Mouse (Mus musculus) heart, embryonic 15.5 days (tissue): ENCODE measurements around the gene Gpr158. TPM values are rescaled to one million over a fixed set of nuclear protein-coding genes. Genes with fewer than 3 reads are reported as not detected.

Source experiments
- ATAC-seq: fragments of 200-750 bp; cut with Nextera tagmentation; replicated peaks from 2 replicates; pipeline ENCODE4 v1.8.0; 2017; ENCODE audit warnings: low read depth, moderate TSS enrichment; ENCODE audit not compliant: insufficient number of reproducible peaks, insufficient read depth, low FRiP score
- H3K27ac ChIP-seq: fragments of 300-500 bp; sonication (generic); 2 replicates; pipeline ENCODE4 v1.5.1; 2015; ENCODE audit warnings: mild to moderate bottlenecking, inconsistent platforms
- H3K27me3 ChIP-seq: fragments of 300-500 bp; sonication (generic); 2 replicates; pipeline ENCODE4 v1.6.1; 2015; ENCODE audit warnings: inconsistent platforms
- H3K36me3 ChIP-seq: fragments of 300-500 bp; sonication (generic); 2 replicates; pipeline ENCODE4 v1.6.1; 2015; ENCODE audit warnings: mild to moderate bottlenecking, inconsistent platforms
- H3K4me1 ChIP-seq: fragments of 300-500 bp; sonication (generic); replicated peaks from 2 replicates; pipeline ENCODE4 v1.6.1; 2015; ENCODE audit warnings: inconsistent platforms
- H3K4me2 ChIP-seq: fragments of 300-500 bp; sonication (generic); 2 replicates; pipeline ENCODE4 v1.6.1; 2015; ENCODE audit warnings: inconsistent platforms, mild to moderate bottlenecking, moderate library complexity
- H3K4me3 ChIP-seq: fragments of 300-500 bp; sonication (generic); 2 replicates; pipeline ENCODE4 v1.5.1; 2015; ENCODE audit warnings: mild to moderate bottlenecking, inconsistent platforms
- H3K9ac ChIP-seq: fragments of 300-500 bp; sonication (generic); 2 replicates; pipeline ENCODE4 v1.6.1; 2015; ENCODE audit warnings: mild to moderate bottlenecking, inconsistent platforms
- H3K9me3 ChIP-seq: fragments of 300-500 bp; sonication (generic); replicated peaks from 2 replicates; pipeline ENCODE4 v1.6.1; 2016; ENCODE audit warnings: inconsistent platforms
- WGBS: fragments of 180-500 bp; shearing (Covaris S2); methylation state at CpG from one replicate; pipeline ENCODE4 v1.1.7; 2015; ENCODE audit warnings: mixed read lengths; 5-methylcytosine and 5-hydroxymethylcytosine counted together
- polyA plus RNA-seq: library from polyadenylated mRNA; unstranded; fragments of >200 nt; fragmentation: Nextera tagmentation; extraction: Ambion mirVana; gene quantifications from 2 replicates; pipeline ENCODE4 v1.2.1, GENCODE M21; 2015

The Gpr158 gene
- 0.05 TPM in 1 of 2 replicates, not detected in the other for polyA plus RNA-seq

GRCm38 (mm10) chr2:21367345-21368111 is at the start of gene Gpr158:
Gpr158 (plus strand) TSS chr2:21367542.
- H3K27ac ChIP-seq: no peak within 1 kb of the TSS
- H3K9me3 ChIP-seq: no peaks in the 10 kb centered on the region
- peak within 1 kb of the TSS; percentile 46 for H3K4me3 ChIP-seq
- no peak; the same call in 1 of the 2 replicates for ATAC-seq
- no peaks in the 10 kb centered on the region for H3K36me3 ChIP-seq
- WGBS: 4% methylated on average over 43 of the region's 43 CpGs
- H3K9ac ChIP-seq: no peak within 1 kb of the TSS
- H3K27me3 ChIP-seq: peaks cover 40% of the 10 kb centered on the region
- peak within 1 kb of the TSS; percentile 72 for H3K4me2 ChIP-seq
- peaks cover 3% of the 10 kb centered on the region; the same call in 1 of the 2 replicates for H3K4me1 ChIP-seq

GRCm38 (mm10) chr2:21343821-21344220 is 23.5 kb upstream of the Gpr158 start:
- H3K9ac ChIP-seq: no peak overlapping the region
- no peaks in the 10 kb centered on the region for H3K27me3 ChIP-seq
- H3K4me1 ChIP-seq: no peaks in the 10 kb centered on the region
- no peak for ATAC-seq
- no peak overlapping the region for H3K27ac ChIP-seq
- H3K9me3 ChIP-seq: no peaks in the 10 kb centered on the region
- 65% methylated on average over 5 of the region's 5 CpGs for WGBS
- no peak overlapping the region for H3K4me3 ChIP-seq
- no peak overlapping the region for H3K4me2 ChIP-seq
- no peaks in the 10 kb centered on the region for H3K36me3 ChIP-seq

- no peaks in the 10 kb centered on the region for H3K36me3 ChIP-seq
- no peak overlapping the region for H3K4me3 ChIP-seq
- H3K9me3 ChIP-seq: no peaks in the 10 kb centered on the region
- peak; percentile 47; the same call in 1 of the 2 replicates for ATAC-seq
- no peak overlapping the region for H3K27ac ChIP-seq
- peaks cover 40% of the 10 kb centered on the region for H3K27me3 ChIP-seq
- peaks cover 3% of the 10 kb centered on the region; the same call in 1 of the 2 replicates for H3K4me1 ChIP-seq
- H3K9ac ChIP-seq: no peak overlapping the region
- H3K4me2 ChIP-seq: no peak overlapping the region
- WGBS: 18% methylated on average over 44 of the region's 44 CpGs
These were observed 1.2 kb downstream of the Gpr158 start for GRCm38 (mm10) chr2:21368351-21369170.

GRCm38 (mm10) chr2:21369171-21369485 is 1.8 kb downstream of the Gpr158 start:
- Histone ChIP-seq H3K4me2 (no peak overlapping the region), H3K9ac (no peak overlapping the region), H3K36me3 (no peaks in the 10 kb centered on the region), H3K9me3 (no peaks in the 10 kb centered on the region), H3K27me3 (peaks cover 40% of the 10 kb centered on the region), H3K4me1 (peaks cover 3% of the 10 kb centered on the region; the same call in 1 of the 2 replicates), H3K4me3 (no peak overlapping the region), H3K27ac (no peak overlapping the region)
- 34% methylated on average over 6 of the region's 6 CpGs for WGBS
- no peak for ATAC-seq

- Histone ChIP-seq H3K4me2 (no peak overlapping the region), H3K27ac (no peak overlapping the region), H3K9ac (no peak overlapping the region), H3K4me3 (no peak overlapping the region), H3K36me3 (no peaks in the 10 kb centered on the region), H3K4me1 (peaks cover 3% of the 10 kb centered on the region; the same call in 1 of the 2 replicates), H3K9me3 (no peaks in the 10 kb centered on the region), H3K27me3 (peaks cover 40% of the 10 kb centered on the region)
- WGBS: 58% methylated on average over 2 of the region's 2 CpGs
- no peak for ATAC-seq
These were observed 2.2 kb downstream of the Gpr158 start for GRCm38 (mm10) chr2:21369556-21369955.

- no peaks in the 10 kb centered on the region for H3K4me1 ChIP-seq
- no peaks in the 10 kb centered on the region for H3K36me3 ChIP-seq
- no peak overlapping the region for H3K4me2 ChIP-seq
- 55% methylated on average over 2 of the region's 2 CpGs for WGBS
- no peak overlapping the region for H3K9ac ChIP-seq
- H3K27ac ChIP-seq: no peak overlapping the region
- H3K9me3 ChIP-seq: no peaks in the 10 kb centered on the region
- H3K27me3 ChIP-seq: no peaks in the 10 kb centered on the region
- H3K4me3 ChIP-seq: no peak overlapping the region
- ATAC-seq: no peak
These were observed 12.2 kb downstream of the Gpr158 start for GRCm38 (mm10) chr2:21379516-21379915.

GRCm38 (mm10) chr2:21392727-21393126 is 25.4 kb downstream of the Gpr158 start:
- WGBS: 12% methylated on average over 2 of the region's 2 CpGs
- H3K4me2 ChIP-seq: no peak overlapping the region

GRCm38 (mm10) chr2:21397347-21397746 is 30.0 kb downstream of the Gpr158 start:
- 83% methylated on average over 12 of the region's 12 CpGs for WGBS
- Histone ChIP-seq H3K27ac (no peak overlapping the region), H3K9ac (no peak overlapping the region), H3K4me1 (no peaks in the 10 kb centered on the region), H3K9me3 (no peaks in the 10 kb centered on the region), H3K27me3 (no peaks in the 10 kb centered on the region), H3K4me3 (no peak overlapping the region), H3K36me3 (no peaks in the 10 kb centered on the region), H3K4me2 (no peak overlapping the region)
- no peak for ATAC-seq

More at GRCm38 (mm10) chr2:21392727-21393126, 25.4 kb downstream of the Gpr158 start:
- H3K4me1 ChIP-seq: no peaks in the 10 kb centered on the region
- ATAC-seq: no peak
- no peaks in the 10 kb centered on the region for H3K9me3 ChIP-seq
- H3K27ac ChIP-seq: no peak overlapping the region
- no peaks in the 10 kb centered on the region for H3K36me3 ChIP-seq
- H3K4me3 ChIP-seq: no peak overlapping the region
- no peaks in the 10 kb centered on the region for H3K27me3 ChIP-seq
- H3K9ac ChIP-seq: no peak overlapping the region

- Histone ChIP-seq H3K27ac (no peak overlapping the region), H3K4me1 (no peaks in the 10 kb centered on the region), H3K9me3 (no peaks in the 10 kb centered on the region), H3K4me3 (no peak overlapping the region), H3K9ac (no peak overlapping the region), H3K27me3 (no peaks in the 10 kb centered on the region), H3K36me3 (no peaks in the 10 kb centered on the region), H3K4me2 (no peak overlapping the region)
- no peak for ATAC-seq
- WGBS: 78% methylated on average over 3 of the region's 3 CpGs
These were observed 32.3 kb downstream of the Gpr158 start for GRCm38 (mm10) chr2:21399657-21400056.

- Histone ChIP-seq H3K9me3 (no peaks in the 10 kb centered on the region), H3K4me3 (no peak overlapping the region), H3K27ac (no peak overlapping the region), H3K9ac (no peak overlapping the region), H3K4me2 (no peak overlapping the region), H3K36me3 (no peaks in the 10 kb centered on the region), H3K4me1 (no peaks in the 10 kb centered on the region), H3K27me3 (no peaks in the 10 kb centered on the region)
- no peak for ATAC-seq
- 79% methylated on average over 3 of the region's 3 CpGs for WGBS
These were observed 38.3 kb downstream of the Gpr158 start for GRCm38 (mm10) chr2:21405617-21406016.

- Histone ChIP-seq H3K36me3 (no peaks in the 10 kb centered on the region), H3K4me2 (no peak overlapping the region), H3K9ac (no peak overlapping the region), H3K9me3 (no peaks in the 10 kb centered on the region), H3K4me3 (no peak overlapping the region), H3K27ac (no peak overlapping the region), H3K27me3 (no peaks in the 10 kb centered on the region), H3K4me1 (no peaks in the 10 kb centered on the region)
- no peak for ATAC-seq
- 78% methylated on average over 2 of the region's 2 CpGs for whole genome bisulfite sequencing
These were observed 40.2 kb downstream of the Gpr158 start for GRCm38 (mm10) chr2:21407443-21407985.
